Mouse (Mus musculus) hindbrain, embryonic 16.5 days (tissue): ENCODE results near the gene Chka. TPM values are rescaled to one million over a fixed set of nuclear protein-coding genes. Genes with fewer than 3 reads are reported as not detected.

Experiments used
- ATAC-seq: fragments of 200-750 bp; cut with Nextera tagmentation; 2 replicates; pipeline ENCODE4 v1.8.0; 2017; ENCODE audit warnings: moderate TSS enrichment, moderate library complexity
- H3K27ac ChIP-seq: fragments of 300-500 bp; sonication (generic); 2 replicates; pipeline ENCODE4 v1.5.1; 2014; ENCODE audit warnings: low read depth, mild to moderate bottlenecking, control low read depth, low read length, moderate library complexity
- H3K27me3 ChIP-seq: fragments of 300-500 bp; sonication (generic); replicated peaks from 2 replicates; pipeline ENCODE4 v1.6.1; 2014; ENCODE audit warnings: low read length; ENCODE audit not compliant: control insufficient read depth, insufficient read depth
- H3K36me3 ChIP-seq: fragments of 300-500 bp; sonication (generic); 2 replicates; pipeline ENCODE4 v1.6.1; 2014; ENCODE audit warnings: mild to moderate bottlenecking, low read length, moderate library complexity, mixed read lengths; ENCODE audit not compliant: control insufficient read depth, insufficient read depth
- H3K4me1 ChIP-seq: fragments of 300-500 bp; sonication (generic); 2 replicates; pipeline ENCODE4 v1.6.1; 2014; ENCODE audit warnings: low read depth, low read length; ENCODE audit not compliant: control insufficient read depth, insufficient read depth
- H3K4me2 ChIP-seq: fragments of 300-500 bp; sonication (generic); 2 replicates; pipeline ENCODE4 v1.6.1; 2014; ENCODE audit warnings: mild to moderate bottlenecking, low read length, control low read depth, moderate library complexity
- H3K4me3 ChIP-seq: fragments of 300-500 bp; sonication (generic); 2 replicates; pipeline ENCODE4 v1.5.1; 2014; ENCODE audit warnings: mild to moderate bottlenecking, low read length, control low read depth, moderate library complexity
- H3K9ac ChIP-seq: fragments of 300-500 bp; sonication (generic); 2 replicates; pipeline ENCODE4 v1.6.1; 2014; ENCODE audit warnings: low read depth, mild to moderate bottlenecking, control low read depth, low read length, moderate library complexity
- H3K9me3 ChIP-seq: fragments of 300-500 bp; sonication (generic); 2 replicates; pipeline ENCODE4 v1.6.1; 2014; ENCODE audit warnings: mild to moderate bottlenecking, low read length, moderate library complexity; ENCODE audit not compliant: control insufficient read depth
- WGBS: fragments of 180-500 bp; shearing (Covaris S2); extraction: QIAGEN DNeasy Blood & Tissue Kit; methylation state at CpG from one replicate; pipeline ENCODE4 v1.1.7; 2014; 5-methylcytosine and 5-hydroxymethylcytosine counted together
- polyA plus RNA-seq: library from polyadenylated mRNA; unstranded; fragments of >200 nt; fragmentation: Nextera tagmentation; extraction: Ambion mirVana; gene quantifications from 2 replicates; pipeline ENCODE4 v1.2.1, GENCODE M21; 2015

Gene Chka
- polyA plus RNA-seq, 1 experiment from 2014 or later: 56.3 TPM

GRCm38 (mm10) chr19:3868290-3868689, 16.7 kb downstream of the Chka start:
- no peak overlapping the region for H3K4me3 ChIP-seq
- H3K9me3 ChIP-seq: no peaks in the 10 kb centered on the region
- H3K27me3 ChIP-seq: no peaks in the 10 kb centered on the region
- H3K36me3 ChIP-seq: peaks cover 3% of the 10 kb centered on the region; the same call in 1 of the 2 replicates
- 78% methylated on average over 1 of the region's 1 CpGs for WGBS
- H3K4me1 ChIP-seq: peaks cover 2% of the 10 kb centered on the region; the same call in 1 of the 2 replicates
- H3K4me2 ChIP-seq: no peak overlapping the region
- no peak overlapping the region for H3K27ac ChIP-seq
- ATAC-seq: no peak
- H3K9ac ChIP-seq: no peak overlapping the region

- no peak overlapping the region for H3K27ac ChIP-seq
- no peak overlapping the region for H3K9ac ChIP-seq
- no peaks in the 10 kb centered on the region for H3K36me3 ChIP-seq
- peaks cover 2% of the 10 kb centered on the region; the same call in 1 of the 2 replicates for H3K4me1 ChIP-seq
- no peaks in the 10 kb centered on the region for H3K27me3 ChIP-seq
- ATAC-seq: no peak
- no peak overlapping the region for H3K4me3 ChIP-seq
- no peak overlapping the region for H3K4me2 ChIP-seq
- no peaks in the 10 kb centered on the region for H3K9me3 ChIP-seq
Observed at GRCm38 (mm10) chr19:3871468-3871867, 19.9 kb downstream of the Chka start.

- Histone ChIP-seq H3K27me3 (no peaks in the 10 kb centered on the region), H3K4me1 (peaks cover 2% of the 10 kb centered on the region; the same call in 1 of the 2 replicates), H3K4me2 (no peak overlapping the region), H3K9me3 (no peaks in the 10 kb centered on the region), H3K36me3 (no peaks in the 10 kb centered on the region), H3K9ac (no peak overlapping the region), H3K27ac (no peak overlapping the region), H3K4me3 (no peak overlapping the region)
- no peak for ATAC-seq
- 61% methylated on average over 4 of the region's 4 CpGs for WGBS
Observed at GRCm38 (mm10) chr19:3872373-3872772, 20.8 kb downstream of the Chka start.

DNA sequence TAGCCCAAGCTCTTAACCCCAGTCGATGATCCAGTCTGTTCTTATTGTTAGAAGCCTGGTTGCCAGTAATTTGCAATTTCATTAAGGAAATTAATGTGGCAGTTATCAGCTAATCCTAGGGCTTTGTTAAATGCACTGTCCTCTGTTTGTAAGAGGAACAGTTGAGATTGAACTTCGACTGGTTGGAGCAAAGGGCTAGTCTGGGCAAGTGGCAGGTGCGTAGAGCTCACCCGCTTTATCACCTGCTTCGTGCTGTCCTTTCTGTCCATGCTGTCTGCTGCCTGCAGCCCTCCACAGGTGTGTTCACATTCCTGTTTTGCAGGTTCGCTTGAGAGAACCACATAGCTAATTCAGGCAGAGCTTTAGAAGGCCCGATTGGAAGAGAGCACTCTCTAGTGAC, 23.5 kb downstream of the Chka start:
- Histone ChIP-seq H3K27ac (no peak overlapping the region), H3K36me3 (no peaks in the 10 kb centered on the region), H3K9ac (no peak overlapping the region), H3K9me3 (no peaks in the 10 kb centered on the region), H3K4me2 (no peak overlapping the region), H3K4me3 (no peak overlapping the region), H3K4me1 (peaks cover 2% of the 10 kb centered on the region; the same call in 1 of the 2 replicates), H3K27me3 (no peaks in the 10 kb centered on the region)
- ATAC-seq: no peak
- 89% methylated on average over 7 of the region's 7 CpGs for WGBS

DNA sequence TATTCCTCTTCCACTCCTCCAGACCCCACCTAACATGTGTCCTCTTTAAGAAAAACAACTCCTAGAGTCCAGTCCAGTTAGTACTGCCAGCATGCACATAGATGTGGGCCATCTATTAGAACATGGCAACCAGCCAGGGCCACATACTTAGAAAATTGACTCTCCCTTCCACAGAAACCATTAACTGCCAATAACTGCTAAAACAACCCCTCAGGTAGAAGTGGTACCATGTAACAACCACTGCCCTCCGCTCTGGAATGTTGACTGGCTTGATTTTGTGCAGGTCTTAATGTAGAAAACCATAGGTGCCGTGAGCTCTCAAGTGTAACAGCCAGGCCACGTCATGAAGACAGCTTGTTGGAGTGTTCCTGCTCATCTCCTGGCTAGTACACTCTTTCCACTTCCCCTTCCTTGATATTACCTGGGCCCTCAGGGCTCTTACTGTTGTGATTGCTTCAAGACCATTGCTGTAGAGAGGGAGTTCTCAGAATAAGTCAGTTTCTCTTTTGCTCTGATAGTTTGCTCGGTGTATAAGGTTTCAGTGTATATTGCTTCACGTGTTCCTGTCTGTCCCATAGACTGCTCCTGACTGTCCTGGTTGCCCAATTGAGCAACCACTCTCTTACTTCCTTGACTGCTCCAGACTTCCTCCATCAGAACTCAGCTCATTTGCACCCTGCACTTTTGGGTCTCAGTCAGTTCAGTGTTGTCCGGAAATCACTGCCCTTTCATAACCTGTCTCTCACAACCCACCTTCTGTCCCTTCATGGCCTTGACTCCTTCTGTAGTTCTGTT, 28.7 kb downstream of the Chka start:
- WGBS: 89% methylated on average over 6 of the region's 6 CpGs
- Histone ChIP-seq H3K4me1 (no peaks in the 10 kb centered on the region), H3K9ac (no peak overlapping the region), H3K4me2 (no peak overlapping the region), H3K36me3 (no peaks in the 10 kb centered on the region; the same call in 1 of the 2 replicates), H3K4me3 (no peak overlapping the region), H3K27ac (no peak overlapping the region), H3K9me3 (no peaks in the 10 kb centered on the region), H3K27me3 (no peaks in the 10 kb centered on the region)
- no peak for ATAC-seq

DNA sequence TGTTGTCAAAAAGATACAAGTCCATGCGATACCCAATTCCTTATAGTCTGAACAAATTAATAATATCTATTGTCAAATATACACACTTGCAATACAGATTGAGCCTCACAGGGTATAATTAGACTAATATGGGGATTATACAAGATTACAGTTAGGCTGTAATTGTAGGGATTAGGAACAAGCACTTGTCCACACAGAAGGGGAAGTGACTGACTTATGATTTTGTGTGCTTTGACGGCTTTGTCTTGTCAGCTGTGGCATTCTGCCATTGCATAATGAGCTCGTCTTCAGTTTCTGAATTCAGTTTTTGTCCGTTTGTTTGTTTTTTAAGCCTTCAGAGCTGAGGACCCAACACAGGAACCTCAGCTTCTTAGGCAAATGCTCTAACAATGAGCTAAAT, 30.6 kb downstream of the Chka start:
- ATAC-seq: no peak
- Histone ChIP-seq H3K4me3 (no peak overlapping the region), H3K9me3 (no peaks in the 10 kb centered on the region), H3K27me3 (no peaks in the 10 kb centered on the region), H3K9ac (no peak overlapping the region), H3K4me2 (no peak overlapping the region), H3K36me3 (peaks cover 6% of the 10 kb centered on the region; the same call in 1 of the 2 replicates), H3K4me1 (no peaks in the 10 kb centered on the region), H3K27ac (no peak overlapping the region)
- 75% methylated on average over 4 of the region's 4 CpGs for WGBS

DNA sequence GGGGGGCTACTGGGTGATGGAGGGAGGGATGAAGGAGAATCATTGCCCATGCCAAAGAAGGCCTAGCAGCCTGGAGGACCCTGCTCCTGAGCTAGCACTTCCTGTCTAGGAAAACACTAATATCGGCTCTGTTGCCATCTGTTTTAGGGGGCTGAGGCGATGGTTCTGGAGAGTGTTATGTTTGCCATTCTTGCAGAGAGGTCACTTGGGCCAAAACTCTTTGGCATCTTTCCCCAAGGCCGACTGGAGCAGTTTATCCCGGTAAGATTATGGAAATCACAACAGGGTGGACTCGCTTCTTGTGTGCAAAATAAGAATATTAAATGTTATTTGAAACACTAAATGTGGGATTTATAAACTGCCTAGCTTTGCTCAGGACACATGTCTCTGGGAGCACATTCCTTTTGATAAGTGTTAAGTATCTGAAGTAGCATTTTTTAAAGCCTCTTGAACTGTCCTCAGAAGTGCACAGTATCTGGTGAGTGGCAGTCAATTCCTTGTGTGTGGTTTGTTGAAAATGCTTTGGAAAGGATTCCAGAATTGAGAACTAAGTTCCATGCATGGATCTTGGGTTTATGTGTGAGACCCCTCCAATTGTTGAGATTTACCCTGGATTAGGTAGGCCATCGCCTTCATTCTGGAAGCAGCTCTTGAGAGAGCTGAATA, 32.9 kb downstream of the Chka start:
- H3K9ac ChIP-seq: no peak overlapping the region
- H3K36me3 ChIP-seq: peaks cover 8% of the 10 kb centered on the region; the same call in 1 of the 2 replicates
- H3K4me1 ChIP-seq: no peaks in the 10 kb centered on the region
- H3K9me3 ChIP-seq: no peaks in the 10 kb centered on the region
- no peak overlapping the region for H3K27ac ChIP-seq
- ATAC-seq: no peak
- no peaks in the 10 kb centered on the region for H3K27me3 ChIP-seq
- 84% methylated on average over 6 of the region's 6 CpGs for WGBS
- no peak overlapping the region for H3K4me2 ChIP-seq
- H3K4me3 ChIP-seq: no peak overlapping the region

DNA sequence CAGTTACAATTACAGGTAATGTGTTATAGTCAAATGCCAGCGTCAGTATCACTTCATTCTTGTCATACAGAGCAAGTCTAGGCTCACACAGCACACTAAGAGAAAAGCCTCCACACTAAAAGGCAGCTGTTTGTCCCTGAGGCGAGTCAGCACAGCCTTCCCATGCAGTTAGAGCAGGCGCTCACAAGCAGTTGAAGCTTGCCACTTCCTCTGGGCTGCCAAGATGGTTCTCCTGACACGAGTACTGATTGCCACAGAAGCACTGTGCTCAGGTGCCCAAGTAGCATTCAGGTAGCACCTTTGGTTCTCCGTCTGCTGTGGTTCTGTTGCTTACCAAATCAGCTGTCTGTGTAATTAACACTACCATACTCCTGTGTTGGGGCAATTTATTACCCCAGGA, 37.5 kb downstream of the Chka start:
- Histone ChIP-seq H3K36me3 (peaks cover 27% of the 10 kb centered on the region), H3K9ac (no peak overlapping the region), H3K4me2 (no peak overlapping the region), H3K9me3 (no peaks in the 10 kb centered on the region), H3K4me1 (no peaks in the 10 kb centered on the region), H3K27ac (no peak overlapping the region), H3K27me3 (no peaks in the 10 kb centered on the region), H3K4me3 (no peak overlapping the region)
- 88% methylated on average over 5 of the region's 5 CpGs for WGBS
- no peak for ATAC-seq

DNA sequence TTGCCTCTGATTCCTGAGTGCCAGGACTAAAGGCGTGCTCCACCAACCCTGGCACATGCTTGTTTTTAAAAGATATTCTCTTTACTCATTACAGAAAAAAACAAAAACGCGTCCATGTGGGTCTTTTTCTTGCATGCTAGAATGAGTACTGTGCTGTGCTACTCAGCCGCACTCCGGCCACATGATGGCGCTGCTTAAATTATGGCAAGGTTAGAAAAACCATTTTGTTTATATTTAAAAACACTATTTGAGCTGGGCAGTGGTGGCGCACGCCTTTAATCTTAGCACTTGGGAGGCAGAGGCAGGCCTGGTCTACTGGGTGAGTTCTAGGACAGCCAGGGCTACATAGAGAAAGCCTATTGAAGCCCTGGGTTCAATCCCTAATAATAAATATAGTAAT, 38.6 kb downstream of the Chka start:
- Histone ChIP-seq H3K4me1 (peaks cover 3% of the 10 kb centered on the region; the same call in 1 of the 2 replicates), H3K9ac (no peak overlapping the region), H3K27ac (no peak overlapping the region), H3K4me2 (no peak overlapping the region), H3K4me3 (no peak overlapping the region), H3K27me3 (no peaks in the 10 kb centered on the region), H3K9me3 (no peaks in the 10 kb centered on the region), H3K36me3 (peaks cover 36% of the 10 kb centered on the region)
- no peak for ATAC-seq
- WGBS: 87% methylated on average over 8 of the region's 8 CpGs
